Mouse (Mus musculus) liver, postnatal 0 days (tissue): ENCODE data around the gene Abhd4. TPM values are rescaled to one million over a fixed set of nuclear protein-coding genes. Genes with fewer than 3 reads are reported as not detected.

ENCODE experiments used
- ATAC-seq: fragments of 200-750 bp; cut with Nextera tagmentation; 2 replicates; pipeline ENCODE4 v1.8.0; 2017; ENCODE audit warnings: mild to moderate bottlenecking, moderate library complexity
- DNase-seq: peaks from one replicate; pipeline ENCODE4 v3.0.0-alpha.2; 2016
- H3K27ac ChIP-seq: fragments of 300-500 bp; sonication (generic); 2 replicates; pipeline ENCODE4 v1.5.1; 2014; ENCODE audit warnings: antibody characterized with exemption, moderate library complexity, mild to moderate bottlenecking, low read depth
- H3K27me3 ChIP-seq: fragments of 300-500 bp; sonication (generic); 2 replicates; pipeline ENCODE4 v1.6.1; 2014; ENCODE audit warnings: low read length, control low read depth, mixed read lengths; ENCODE audit not compliant: insufficient read depth
- H3K36me3 ChIP-seq: fragments of 300-500 bp; sonication (generic); replicated peaks from 2 replicates; pipeline ENCODE4 v1.6.1; 2014; ENCODE audit warnings: mild to moderate bottlenecking, control low read depth, low read length, moderate library complexity, mixed read lengths; ENCODE audit not compliant: insufficient read depth
- H3K4me1 ChIP-seq: fragments of 300-500 bp; sonication (generic); 2 replicates; pipeline ENCODE4 v1.6.1; 2014; ENCODE audit warnings: antibody characterized with exemption, mild to moderate bottlenecking, control low read depth; ENCODE audit not compliant: insufficient read depth
- H3K4me2 ChIP-seq: fragments of 300-500 bp; sonication (generic); 2 replicates; pipeline ENCODE4 v1.6.1; 2014; ENCODE audit warnings: low read depth, mild to moderate bottlenecking, low read length, moderate library complexity, mixed read lengths
- H3K4me3 ChIP-seq: fragments of 300-500 bp; sonication (generic); 2 replicates; pipeline ENCODE4 v1.5.1; 2014; ENCODE audit warnings: low read depth, low read length
- H3K9ac ChIP-seq: fragments of 300-500 bp; sonication (generic); replicated peaks from 2 replicates; pipeline ENCODE4 v1.6.1; 2014; ENCODE audit warnings: mild to moderate bottlenecking, moderate library complexity
- H3K9me3 ChIP-seq: fragments of 300-500 bp; sonication (generic); 2 replicates; pipeline ENCODE4 v1.6.1; 2016; ENCODE audit warnings: mild to moderate bottlenecking, control low read depth, low read length, mixed read lengths
- CTCF ChIP-seq: sonication (generic); IDR thresholded peaks from 2 replicates; pipeline ENCODE4 v1.5.1; 2016; ENCODE audit warnings: antibody characterized with exemption, low read depth
- EP300 ChIP-seq: IDR thresholded peaks from 2 replicates; pipeline ENCODE4 v1.6.1; 2016; ENCODE audit warnings: antibody characterized with exemption, low read depth, mild to moderate bottlenecking
- WGBS: fragments of 180-500 bp; shearing (Covaris S2); extraction: QIAGEN DNeasy Blood & Tissue Kit; methylation state at CpG from one replicate; pipeline ENCODE4 v1.1.7; 2014; ENCODE audit not compliant: insufficient replicate concordance; 5-methylcytosine and 5-hydroxymethylcytosine counted together
- polyA plus RNA-seq: library from polyadenylated mRNA; unstranded; fragments of >200 nt; fragmentation: Nextera tagmentation; extraction: Ambion mirVana; gene quantifications from 2 replicates; pipeline ENCODE4 v1.2.1, GENCODE M21; 2015

Gene Abhd4
- polyA plus RNA-seq, 1 experiment from 2014 or later = 17.1 TPM

GRCm38 (mm10) chr14:54220726-54221494 is 33.1 kb upstream of the Abhd4 start:
- H3K27me3 ChIP-seq = no peaks in the 10 kb centered on the region
- H3K4me3 ChIP-seq = no peak overlapping the region
- no peaks in the 10 kb centered on the region for H3K9me3 ChIP-seq
- H3K36me3 ChIP-seq = no peaks in the 10 kb centered on the region
- ATAC-seq (no peak), DNase-seq (no peak)
- no peak overlapping the region for H3K9ac ChIP-seq
- TF ChIP-seq CTCF (no peak), EP300 (no peak)
- peaks cover 16% of the 10 kb centered on the region for H3K4me1 ChIP-seq
- 0 out of 2 replicates have a peak overlapping the region, but pooled peaks have one; percentile 18 for H3K4me2 ChIP-seq
- WGBS = 60% methylated on average over 8 of the region's 8 CpGs
- H3K27ac ChIP-seq = no peak overlapping the region

- WGBS = 86% methylated on average over 6 of the region's 6 CpGs
- no peak overlapping the region for H3K27ac ChIP-seq
These were observed 32.3 kb upstream of the Abhd4 start for GRCm38 (mm10) chr14:54221641-54222040.

GRCm38 (mm10) chr14:54222289-54222727 is 31.7 kb upstream of the Abhd4 start:
- DNase-seq (no peak), ATAC-seq (no peak)
- no peak overlapping the region for H3K27ac ChIP-seq
- WGBS = 59% methylated on average over 8 of the region's 8 CpGs
- H3K9me3 ChIP-seq = no peaks in the 10 kb centered on the region
- peaks cover 27% of the 10 kb centered on the region for H3K4me1 ChIP-seq
- no peak overlapping the region for H3K4me3 ChIP-seq
- H3K4me2 ChIP-seq = no peak overlapping the region
- H3K27me3 ChIP-seq = no peaks in the 10 kb centered on the region
- H3K36me3 ChIP-seq = no peaks in the 10 kb centered on the region
- no peak overlapping the region for H3K9ac ChIP-seq
- no peak for TF ChIP-seq CTCF

More at GRCm38 (mm10) chr14:54221641-54222040, 32.3 kb upstream of the Abhd4 start:
- DNase-seq (no peak), ATAC-seq (no peak)
- Histone ChIP-seq H3K4me1 (peaks cover 21% of the 10 kb centered on the region), H3K36me3 (no peaks in the 10 kb centered on the region), H3K9ac (no peak overlapping the region), H3K4me2 (no peak overlapping the region), H3K4me3 (no peak overlapping the region), H3K9me3 (no peaks in the 10 kb centered on the region), H3K27me3 (no peaks in the 10 kb centered on the region)
- TF ChIP-seq CTCF = no peak
- TF ChIP-seq EP300 = no peak

- Histone ChIP-seq H3K4me3 (no peak overlapping the region), H3K4me1 (peaks cover 37% of the 10 kb centered on the region), H3K9ac (no peak overlapping the region), H3K27me3 (no peaks in the 10 kb centered on the region), H3K27ac (no peak overlapping the region), H3K36me3 (no peaks in the 10 kb centered on the region), H3K9me3 (no peaks in the 10 kb centered on the region), H3K4me2 (no peak overlapping the region)
- no peak for DNase-seq
- ATAC-seq = no peak
- TF ChIP-seq CTCF (no peak), EP300 (no peak)
- 65% methylated on average over 13 of the region's 13 CpGs for WGBS
These were observed 30.5 kb upstream of the Abhd4 start for GRCm38 (mm10) chr14:54223315-54224063.

GRCm38 (mm10) chr14:54224064-54224417 is 29.9 kb upstream of the Abhd4 start:
- Histone ChIP-seq H3K27me3 (no peaks in the 10 kb centered on the region), H3K9me3 (no peaks in the 10 kb centered on the region), H3K36me3 (no peaks in the 10 kb centered on the region), H3K9ac (no peak overlapping the region), H3K27ac (no peak overlapping the region), H3K4me2 (no peak overlapping the region), H3K4me1 (peaks cover 38% of the 10 kb centered on the region), H3K4me3 (no peak overlapping the region)
- TF ChIP-seq EP300 (no peak), CTCF (no peak)
- ATAC-seq = no peak
- no peak for DNase-seq
- WGBS = 81% methylated on average over 5 of the region's 5 CpGs
